Mouse (Mus musculus) mesoderm, embryonic 11.5 days (tissue): Measurements from ENCODE around the gene Rab25.
A peak's percentile ranks its signal among the peaks of the same experiment; 100 is the strongest.

Source experiments
- DNase-seq: peaks from one replicate; pipeline ENCODE4 v3.0.0-alpha.2; 2012; ENCODE audit warnings: low read depth, low spot score

Rab25 gene

GRCm38 (mm10) chr3:88542486-88542885, 5.6 kb downstream of the Rab25 start:
- no peak for DNase-seq

- DNase-seq = no peak
Observed at GRCm38 (mm10) chr3:88541622-88542401, 6.3 kb downstream of the Rab25 start.

- no peak for DNase-seq
Observed at GRCm38 (mm10) chr3:88540085-88540484, 8.0 kb downstream of the Rab25 start.

GRCm38 (mm10) chr3:88539397-88539796, 8.7 kb downstream of the Rab25 start:
- no peak for DNase-seq

GRCm38 (mm10) chr3:88538271-88539145, 9.6 kb downstream of the Rab25 start:
- no peak for DNase-seq

- DNase-seq = no peak
Observed at GRCm38 (mm10) chr3:88537146-88537545, 11.0 kb downstream of the Rab25 start.

GRCm38 (mm10) chr3:88536103-88536930, 11.8 kb downstream of the Rab25 start:
- DNase-seq = peak; percentile 81

GRCm38 (mm10) chr3:88535527-88535926, 12.6 kb downstream of the Rab25 start:
- no peak for DNase-seq

- DNase-seq = no peak
Observed at GRCm38 (mm10) chr3:88535005-88535404, 13.1 kb downstream of the Rab25 start.

GRCm38 (mm10) chr3:88533706-88534105, 14.4 kb downstream of the Rab25 start:
- no peak for DNase-seq

GRCm38 (mm10) chr3:88532689-88533511, 15.2 kb downstream of the Rab25 start:
- peak; percentile 87 for DNase-seq

- no peak for DNase-seq
Observed at GRCm38 (mm10) chr3:88532299-88532674, 15.8 kb downstream of the Rab25 start, which contains the start of gene Mex3a. Mex3a (plus strand) TSS chr3:88532395.

- DNase-seq = peak; percentile 94
Observed at GRCm38 (mm10) chr3:88531348-88532298, 16.5 kb downstream of the Rab25 start.

GRCm38 (mm10) chr3:88530082-88530864, 17.8 kb downstream of the Rab25 start:
- no peak for DNase-seq

GRCm38 (mm10) chr3:88529204-88530000, 18.7 kb downstream of the Rab25 start:
- no peak for DNase-seq

GRCm38 (mm10) chr3:88528646-88529045, 19.5 kb downstream of the Rab25 start:
- no peak for DNase-seq

- no peak for DNase-seq
Observed at GRCm38 (mm10) chr3:88527565-88527964, 20.5 kb downstream of the Rab25 start.
